Mouse (Mus musculus) macrophage (primary cell): ENCODE measurements around the gene Pdzd2. TPM values are rescaled to one million over a fixed set of nuclear protein-coding genes. Genes with fewer than 3 reads are reported as not detected.

Experiments used
- H3K27ac ChIP-seq: fragments of 350-480 bp; formaldehyde crosslinking; 2 replicates; pipeline ENCODE4 v1.9.0; 2021
- H3K36me3 ChIP-seq: fragments of 350-480 bp; formaldehyde crosslinking; 2 replicates; pipeline ENCODE4 v1.9.0; 2021; ENCODE audit errors: inconsistent target
- H3K4me3 ChIP-seq: fragments of 350-480 bp; formaldehyde crosslinking; 2 replicates; pipeline ENCODE4 v1.9.0; 2021; ENCODE audit errors: inconsistent target
- H3K79me2 ChIP-seq: fragments of 350-480 bp; formaldehyde crosslinking; 2 replicates; pipeline ENCODE4 v1.9.0; 2021; ENCODE audit errors: inconsistent target
- WGBS: methylation state at CpG from one replicate; pipeline ENCODE4 v1.1.7; 2026; ENCODE audit warnings: inconsistent platforms; ENCODE audit not compliant: missing documents; 5-methylcytosine and 5-hydroxymethylcytosine counted together
- polyA plus RNA-seq: library from polyadenylated mRNA; stranded (reverse); fragments of 250-400 nt; gene quantifications from 3 replicates; pipeline ENCODE4 v1.2.4, GENCODE M21; 2018; ENCODE audit warnings: inconsistent platforms

The Pdzd2 gene
- polyA plus RNA-seq, 1 experiment from 2014 or later: not detected

DNA sequence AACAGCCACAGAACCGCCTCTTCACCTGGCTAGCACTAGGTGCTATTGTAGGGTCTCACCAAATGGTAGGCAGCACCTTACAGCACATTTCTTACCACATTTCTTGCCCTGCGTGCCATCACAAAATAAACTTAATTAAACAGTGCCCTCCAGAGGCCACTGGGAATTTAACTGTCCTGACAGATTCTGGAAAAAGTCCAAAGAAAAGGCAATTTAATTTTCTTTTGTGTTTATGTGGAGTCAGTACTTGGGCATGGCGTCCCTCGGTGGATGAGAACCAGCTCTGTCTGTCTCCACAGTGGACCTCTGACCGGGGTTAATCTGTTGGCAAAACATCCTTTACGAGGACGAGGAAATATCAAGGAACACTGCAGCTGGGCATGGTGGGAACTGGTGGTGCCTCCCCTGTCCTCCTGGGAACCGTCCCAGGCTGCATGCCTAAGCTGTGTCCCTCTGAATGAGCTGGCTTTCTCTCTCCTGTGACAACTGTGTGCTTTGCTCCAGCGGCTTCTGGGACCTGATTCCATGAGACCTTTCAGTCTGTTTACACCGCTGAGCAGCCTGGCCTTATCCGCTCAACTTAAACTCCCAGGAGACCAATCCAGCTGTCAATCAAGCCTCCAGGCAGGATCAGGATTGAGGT lies 162.5 kb downstream of the Pdzd2 start:
- no peaks in the 10 kb centered on the region for H3K36me3 ChIP-seq
- no peak overlapping the region for H3K4me3 ChIP-seq

DNA sequence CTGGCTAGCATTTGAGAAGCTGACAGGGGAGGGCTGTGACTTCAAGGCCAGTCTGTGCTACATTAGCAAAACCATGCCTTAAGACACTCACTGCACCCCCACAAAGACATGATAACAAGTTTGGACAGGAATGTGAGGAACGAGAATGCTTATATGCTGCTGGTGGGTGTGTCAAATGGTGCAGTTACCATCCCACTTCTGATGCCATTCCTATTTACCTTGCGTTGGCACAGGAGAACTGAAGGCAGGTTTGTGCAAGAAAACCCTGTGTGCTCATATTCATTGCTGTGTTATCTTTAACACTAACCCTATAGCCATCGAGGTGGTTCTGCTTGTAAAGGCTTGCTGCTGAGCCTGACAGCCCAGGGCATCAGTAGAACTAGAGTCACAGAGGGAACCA lies 166.1 kb downstream of the Pdzd2 start:
- H3K79me2 ChIP-seq: no peaks in the 10 kb centered on the region
- WGBS: 87% methylated on average over 3 of the region's 3 CpGs
- no peak overlapping the region for H3K4me3 ChIP-seq
- H3K36me3 ChIP-seq: no peaks in the 10 kb centered on the region
- no peak overlapping the region for H3K27ac ChIP-seq

More for the DNA sequence above, 162.5 kb downstream of the Pdzd2 start:
- Histone ChIP-seq H3K79me2 (no peaks in the 10 kb centered on the region), H3K27ac (no peak overlapping the region)
- 47% methylated on average over 11 of the region's 11 CpGs for WGBS

DNA sequence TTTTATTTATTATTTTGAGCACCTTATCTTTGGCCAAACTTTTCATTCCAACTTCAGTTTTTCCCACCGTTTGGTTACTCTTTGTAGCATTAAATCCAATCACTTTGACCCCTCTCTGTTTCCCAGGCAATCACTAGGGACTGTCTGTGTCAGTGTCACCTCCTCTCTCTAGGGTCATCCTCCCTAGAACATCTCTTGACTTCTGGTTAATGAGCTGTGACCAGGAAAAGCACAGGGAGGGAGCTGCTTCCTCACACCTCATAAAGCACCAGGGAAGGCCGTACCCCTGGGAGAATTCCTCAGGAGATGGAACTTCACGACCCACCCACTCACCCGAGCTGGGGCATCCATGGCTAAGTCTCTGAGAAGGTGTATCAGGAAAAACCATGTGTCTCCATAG lies 168.6 kb downstream of the Pdzd2 start:
- no peak overlapping the region for H3K27ac ChIP-seq
- H3K4me3 ChIP-seq: no peak overlapping the region
- no peaks in the 10 kb centered on the region for H3K36me3 ChIP-seq
- H3K79me2 ChIP-seq: no peaks in the 10 kb centered on the region
- WGBS: 92% methylated on average over 4 of the region's 4 CpGs

- H3K4me3 ChIP-seq: no peak overlapping the region
- WGBS: 93% methylated on average over 11 of the region's 11 CpGs
- no peaks in the 10 kb centered on the region for H3K79me2 ChIP-seq
- no peak overlapping the region for H3K27ac ChIP-seq
- no peaks in the 10 kb centered on the region for H3K36me3 ChIP-seq
Measured at GRCm38 (mm10) chr15:12566637-12567440, 172.9 kb downstream of the Pdzd2 start.

GRCm38 (mm10) chr15:12565281-12565680 lies 174.4 kb downstream of the Pdzd2 start:
- H3K4me3 ChIP-seq: no peak overlapping the region
- H3K36me3 ChIP-seq: no peaks in the 10 kb centered on the region
- H3K79me2 ChIP-seq: no peaks in the 10 kb centered on the region
- 25% methylated on average over 8 of the region's 8 CpGs for WGBS
- no peak overlapping the region for H3K27ac ChIP-seq

GRCm38 (mm10) chr15:12560505-12560904 lies 179.2 kb downstream of the Pdzd2 start:
- H3K36me3 ChIP-seq: no peaks in the 10 kb centered on the region
- WGBS: 85% methylated on average over 8 of the region's 8 CpGs
- H3K4me3 ChIP-seq: no peak overlapping the region
- no peaks in the 10 kb centered on the region for H3K79me2 ChIP-seq
- H3K27ac ChIP-seq: no peak overlapping the region

DNA sequence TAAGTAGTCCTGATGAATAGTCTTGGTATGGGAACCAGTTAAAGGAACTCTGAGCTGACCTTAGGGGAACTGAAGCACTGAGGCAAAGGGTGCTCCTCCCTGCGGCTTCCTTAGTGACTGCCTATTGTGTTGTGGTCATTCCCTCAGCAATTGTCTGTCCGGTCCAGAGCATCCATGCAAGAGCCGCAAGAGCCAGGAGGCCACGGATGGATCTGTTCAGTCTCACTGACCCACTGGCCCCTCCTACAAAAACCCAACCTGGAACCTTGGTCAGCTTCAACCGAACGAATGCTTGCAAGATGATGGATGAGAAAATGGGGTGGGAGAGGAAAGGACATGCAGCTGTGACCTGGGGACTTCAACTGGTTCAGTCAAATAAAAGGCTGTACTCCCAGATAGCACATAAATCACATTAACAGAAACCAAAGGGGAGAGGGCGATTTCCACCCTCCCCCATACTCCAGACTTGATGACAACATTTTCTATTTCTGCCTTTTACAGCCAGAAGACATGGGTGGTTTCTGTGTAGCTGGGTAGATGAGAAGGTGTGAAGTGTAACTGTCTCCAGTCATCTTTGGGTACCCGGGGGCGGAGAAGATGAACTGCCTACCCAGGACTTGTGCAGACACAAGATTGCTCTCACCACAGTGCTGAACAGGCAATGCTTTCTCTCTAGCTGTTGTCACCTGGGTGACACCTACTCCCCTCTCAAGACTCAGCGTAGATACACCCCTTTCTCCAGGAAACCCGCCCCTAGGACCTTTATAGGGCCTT lies 181.9 kb downstream of the Pdzd2 start:
- WGBS: 90% methylated on average over 11 of the region's 11 CpGs
- Histone ChIP-seq H3K27ac (no peak overlapping the region), H3K79me2 (no peaks in the 10 kb centered on the region), H3K36me3 (no peaks in the 10 kb centered on the region), H3K4me3 (no peak overlapping the region)

DNA sequence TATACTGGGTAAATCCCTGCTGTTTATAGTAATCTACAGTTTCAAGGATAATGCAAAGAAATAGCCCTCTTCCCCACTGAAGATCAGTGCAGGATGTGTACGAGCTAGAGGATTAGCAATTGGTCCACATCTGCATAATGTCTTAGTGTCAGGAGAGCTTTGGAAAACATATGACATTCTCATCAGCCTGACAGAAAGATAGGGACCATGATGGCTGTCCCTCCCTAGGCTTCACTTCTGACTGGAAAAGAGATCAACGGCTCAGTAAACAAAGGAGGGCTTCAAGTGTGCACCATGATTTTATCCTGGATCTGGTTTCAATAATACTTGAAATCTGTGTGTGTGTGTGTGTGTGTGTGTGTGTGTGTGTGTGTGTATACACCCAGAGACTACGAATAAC lies 186.5 kb downstream of the Pdzd2 start:
- no peaks in the 10 kb centered on the region for H3K79me2 ChIP-seq
- no peaks in the 10 kb centered on the region for H3K36me3 ChIP-seq
- H3K27ac ChIP-seq: no peak overlapping the region
- WGBS: 90% methylated on average over 3 of the region's 3 CpGs
- no peak overlapping the region for H3K4me3 ChIP-seq

- Histone ChIP-seq H3K4me3 (no peak overlapping the region), H3K79me2 (no peaks in the 10 kb centered on the region), H3K27ac (no peak overlapping the region), H3K36me3 (no peaks in the 10 kb centered on the region)
- 71% methylated on average over 3 of the region's 3 CpGs for WGBS
Measured at GRCm38 (mm10) chr15:12550919-12551318, 188.8 kb downstream of the Pdzd2 start.

DNA sequence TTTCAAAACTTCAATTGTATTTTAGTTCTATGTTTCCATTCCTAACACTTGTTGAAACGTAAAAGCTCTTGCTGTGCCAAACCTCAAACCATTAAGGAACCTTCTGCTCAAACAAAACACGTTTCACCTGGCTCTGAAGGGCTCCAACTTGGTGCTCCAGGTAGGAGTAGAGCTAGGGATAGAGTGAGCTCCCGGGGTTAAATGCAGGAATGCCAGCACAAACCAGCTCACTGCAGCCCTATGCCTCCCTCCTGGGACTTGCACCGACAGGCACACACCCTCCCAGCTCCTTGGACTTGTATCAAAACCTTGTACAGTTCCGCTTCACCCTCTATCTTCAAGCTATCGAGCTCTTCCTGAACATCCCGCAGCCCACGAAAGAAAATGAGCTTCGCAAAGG lies 189.3 kb downstream of the Pdzd2 start:
- 66% methylated on average over 9 of the region's 9 CpGs for WGBS
- H3K4me3 ChIP-seq: no peak overlapping the region
- no peaks in the 10 kb centered on the region for H3K79me2 ChIP-seq
- H3K36me3 ChIP-seq: no peaks in the 10 kb centered on the region
- H3K27ac ChIP-seq: no peak overlapping the region

- 11% methylated on average over 9 of the region's 13 CpGs for WGBS
- Histone ChIP-seq H3K27ac (no peak overlapping the region), H3K79me2 (no peaks in the 10 kb centered on the region), H3K36me3 (no peaks in the 10 kb centered on the region), H3K4me3 (no peak overlapping the region; the same call in 1 of the 2 replicates)
Measured at GRCm38 (mm10) chr15:12549919-12550305, 189.8 kb downstream of the Pdzd2 start.

DNA sequence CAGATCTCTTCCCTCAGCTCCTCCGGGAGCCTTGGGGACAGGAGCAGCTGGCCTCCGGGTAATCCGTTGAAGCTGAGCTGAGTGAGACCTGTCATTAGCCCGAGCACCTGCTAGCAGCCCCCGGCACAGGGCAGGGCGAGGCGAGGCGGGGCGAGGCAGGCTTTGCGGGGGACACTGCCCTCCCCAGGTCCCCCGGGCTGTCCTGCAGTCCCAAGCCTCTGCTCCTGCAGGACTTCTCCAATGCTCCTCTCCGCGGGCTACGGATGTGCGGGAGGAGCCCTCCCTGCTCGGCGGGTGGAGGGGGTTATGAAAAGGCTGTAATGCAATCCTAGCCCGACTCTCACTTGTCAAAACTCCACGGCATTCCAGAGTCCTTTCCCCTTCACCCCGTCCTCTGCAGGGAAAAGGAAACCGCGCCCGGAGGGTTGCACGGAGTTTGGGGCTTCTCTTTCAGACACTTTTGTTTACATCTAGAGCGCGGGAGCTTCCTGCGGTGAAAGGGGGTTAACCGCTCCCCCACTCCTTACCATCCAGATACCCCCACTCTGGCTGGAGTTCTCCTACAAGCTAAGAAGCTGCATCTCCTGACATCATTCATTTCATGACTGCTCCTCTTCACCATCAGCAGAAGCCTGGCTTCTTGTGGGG lies 190.3 kb downstream of the Pdzd2 start:
- Histone ChIP-seq H3K79me2 (no peaks in the 10 kb centered on the region), H3K27ac (no peak overlapping the region), H3K36me3 (no peaks in the 10 kb centered on the region), H3K4me3 (no peak overlapping the region; the same call in 1 of the 2 replicates)
- 1% methylated on average over 28 of the region's 28 CpGs for WGBS

- Histone ChIP-seq H3K4me3 (no peak overlapping the region), H3K27ac (no peak overlapping the region), H3K36me3 (no peaks in the 10 kb centered on the region), H3K79me2 (no peaks in the 10 kb centered on the region)
- 44% methylated on average over 4 of the region's 4 CpGs for WGBS
Measured at GRCm38 (mm10) chr15:12548696-12549095, 191.0 kb downstream of the Pdzd2 start.

DNA sequence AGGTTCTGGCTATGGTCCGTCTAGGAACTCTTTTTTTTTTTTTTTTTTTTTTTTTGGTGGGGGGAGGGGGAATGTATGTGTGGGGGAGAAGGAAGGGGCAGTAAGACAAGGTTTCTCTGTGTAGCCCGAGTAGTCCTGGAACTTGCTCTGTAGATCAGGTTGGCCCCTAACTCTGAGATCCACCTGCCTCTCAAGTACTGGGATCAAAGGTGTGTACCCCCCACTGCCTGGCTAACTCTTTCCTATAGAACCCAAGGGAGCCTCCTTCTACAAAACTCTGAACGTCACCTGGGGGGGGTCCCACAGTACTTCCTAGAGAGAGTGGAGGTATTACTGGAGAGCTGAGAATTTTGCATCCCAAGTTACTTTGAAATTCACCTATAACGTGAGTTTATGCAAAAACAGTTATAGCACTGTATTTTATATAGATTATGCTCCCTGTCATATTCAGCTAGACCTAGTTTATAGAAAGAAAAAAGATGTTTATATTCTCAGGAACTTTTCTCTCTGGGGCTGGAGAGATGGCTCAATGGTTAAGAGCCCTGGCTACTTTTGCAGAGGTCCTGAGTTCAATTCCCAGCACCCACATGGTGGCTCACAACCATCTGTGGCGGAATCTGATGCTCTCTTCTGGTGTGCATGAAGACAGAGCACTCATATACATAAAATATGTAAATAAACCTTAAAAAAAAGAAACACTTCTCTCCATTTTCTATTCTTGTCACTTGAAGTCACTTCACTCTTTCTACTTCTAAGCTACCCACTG lies 191.9 kb downstream of the Pdzd2 start:
- no peak overlapping the region for H3K4me3 ChIP-seq
- no peaks in the 10 kb centered on the region for H3K36me3 ChIP-seq
- 87% methylated on average over 4 of the region's 5 CpGs for WGBS
- no peaks in the 10 kb centered on the region for H3K79me2 ChIP-seq
- H3K27ac ChIP-seq: no peak overlapping the region
